Mouse (Mus musculus) testis, adult 2 months (tissue): ENCODE data around the gene Mast4.

ENCODE experiments used
- CTCF ChIP-seq: fragments of 200-500 bp; IDR thresholded peaks from 2 replicates; pipeline ENCODE4 v1.5.1; 2012; ENCODE audit warnings: low read depth, mild to moderate bottlenecking, inconsistent platforms, low read length, moderate library complexity; ENCODE audit not compliant: control insufficient read depth, insufficient read depth, insufficient replicate concordance
- POLR2A ChIP-seq: fragments of 200-500 bp; IDR thresholded peaks from 2 replicates; pipeline ENCODE4 v1.6.1; 2012; ENCODE audit warnings: low read depth, mild to moderate bottlenecking, inconsistent platforms, low read length, moderate library complexity; ENCODE audit not compliant: control insufficient read depth

DNA sequence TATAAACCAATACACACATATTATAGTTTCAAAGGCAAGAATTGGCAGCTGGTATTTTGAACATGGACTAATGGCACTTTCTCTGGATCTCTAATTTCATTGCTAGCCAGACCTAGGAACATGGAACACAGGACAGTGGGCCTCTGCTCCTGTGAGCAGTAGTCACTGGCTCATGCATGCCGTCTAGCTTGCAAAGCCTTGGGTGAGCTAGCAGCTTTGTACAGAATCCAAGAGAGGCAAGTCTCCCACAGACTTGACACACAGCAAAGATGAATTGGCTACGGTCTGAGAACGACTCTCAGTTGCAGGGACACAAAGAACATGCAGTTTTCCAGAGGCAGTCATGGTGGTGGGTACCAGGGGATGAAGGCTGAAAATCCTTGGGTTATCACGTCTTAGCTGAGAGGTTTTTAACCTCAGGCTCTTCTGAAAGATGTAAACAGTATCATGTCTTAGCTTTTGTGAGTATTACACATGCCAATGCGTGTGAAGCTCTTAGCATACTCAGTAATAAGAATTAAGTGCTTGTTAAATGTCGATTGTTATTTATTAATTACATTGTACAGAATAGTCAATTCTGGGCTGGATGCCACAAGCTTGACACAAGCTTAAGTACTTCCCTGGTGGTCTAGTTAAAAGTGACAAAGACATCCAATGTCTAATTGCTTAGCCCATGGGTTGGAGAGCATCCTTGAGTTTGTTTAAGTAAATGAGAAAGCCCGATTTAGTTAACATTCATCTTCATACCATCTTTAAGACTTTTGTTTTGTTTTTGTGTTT lies 550.6 kb downstream of the Mast4 start:
- TF ChIP-seq CTCF (no peak), POLR2A (no peak)
